Mouse (Mus musculus) bone marrow, adult 2 months (tissue): ENCODE measurements around the gene Tnip2.

Experiments used
- CTCF ChIP-seq: fragments of 200-500 bp; IDR thresholded peaks from 2 replicates; pipeline ENCODE4 v1.5.1; 2011; ENCODE audit warnings: low read length, control low read depth; ENCODE audit not compliant: control insufficient read depth, insufficient read depth
- POLR2A ChIP-seq: fragments of 200-500 bp; IDR thresholded peaks from 2 replicates; pipeline ENCODE4 v1.6.1; 2011; ENCODE audit warnings: low read depth, mild to moderate bottlenecking, control low read depth, low read length, borderline replicate concordance; ENCODE audit not compliant: control insufficient read depth

GRCm38 (mm10) chr5:34523958-34524485 lies 10.2 kb upstream of the Tnip2 start:
- TF ChIP-seq POLR2A (no peak), CTCF (peak; percentile 70; the same call in 1 of the 2 replicates)
